Mouse (Mus musculus): ENCODE data around the gene Tfap2a. TPM values are rescaled to one million over a fixed set of nuclear protein-coding genes. Genes with fewer than 3 reads are reported as not detected.

Gene Tfap2a
- polyA plus RNA-seq, 1 experiment, result 0.36 TPM

DNA sequence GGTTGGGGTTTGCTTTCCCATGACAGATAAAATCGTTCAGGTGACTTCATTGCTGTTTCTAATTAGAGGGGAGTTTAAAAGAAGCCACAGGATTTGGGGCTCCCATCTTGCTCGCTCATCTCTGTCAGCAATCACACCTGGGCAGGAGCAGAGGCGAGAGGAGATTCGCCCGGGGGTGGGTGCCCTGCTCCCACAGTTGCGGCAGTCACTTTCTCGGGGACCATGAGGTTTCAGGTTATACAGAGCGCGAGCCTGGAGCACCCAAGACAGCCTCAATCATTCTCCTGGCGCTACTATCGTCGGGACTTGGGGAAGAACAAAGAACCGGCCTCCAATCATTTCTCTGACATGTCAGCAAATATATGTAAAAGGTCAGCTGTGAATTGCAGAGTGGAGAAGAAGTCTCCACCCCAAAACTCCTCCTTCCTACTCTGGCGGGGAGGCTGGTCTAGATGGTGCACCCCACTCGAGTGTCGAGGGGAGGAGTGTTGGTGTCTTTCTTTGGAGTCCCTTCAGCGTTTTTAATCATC lies 1.0 kb upstream of the Tfap2a start:
- Histone ChIP-seq H3K27me3 (ENCODE audit: control insufficient read depth, insufficient read depth, insufficient read length) (peaks cover 83% of the 10 kb centered on the region), H3K36me3 (ENCODE audit: control insufficient read depth, insufficient read depth) (no peaks in the 10 kb centered on the region), H3K79me2 (ENCODE audit: control insufficient read depth, insufficient read depth) (no peaks in the 10 kb centered on the region), H3K4me3 (no peak overlapping the region), H3ac (ENCODE audit: control insufficient read depth, insufficient read length) (no peak overlapping the region), H3K4me2 (ENCODE audit: low read depth) (no peak overlapping the region)
- TF ChIP-seq POLR2A (IDR thresholded peaks at IDR 0.05; ENCODE audit: insufficient read length, low read depth), result no peak
- no peak for TF ChIP-seq MAX (IDR thresholded peaks at IDR 0.05; ENCODE audit: low read depth)
- no peak for TF ChIP-seq TCF12 (IDR thresholded peaks at IDR 0.05; ENCODE audit: insufficient read depth, poor library complexity, severe bottlenecking)

DNA sequence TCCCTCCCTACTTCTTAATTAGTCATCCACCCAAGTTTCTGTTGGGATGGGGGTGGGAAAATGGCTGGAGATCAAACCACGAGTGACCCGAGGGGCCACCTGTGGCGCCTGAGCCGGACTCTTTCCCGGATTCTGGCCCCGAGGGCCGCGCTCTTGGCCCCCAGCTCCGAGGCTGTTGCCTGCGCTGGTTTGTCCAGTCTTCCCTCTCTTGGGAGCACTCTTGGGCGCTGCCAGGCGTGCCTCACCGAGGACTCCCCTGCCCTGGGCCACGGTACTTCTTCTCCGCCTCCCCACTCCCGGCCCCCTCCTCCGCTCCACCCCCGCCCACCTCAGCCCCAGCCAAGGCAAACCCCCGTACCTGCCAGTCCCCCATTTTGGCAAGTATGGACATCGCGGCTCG lies 415 bp downstream of the Tfap2a start:
- Histone ChIP-seq H3ac (ENCODE audit: control insufficient read depth, insufficient read length) (no peak overlapping the region), H3K4me3 (no peak overlapping the region), H3K36me3 (ENCODE audit: control insufficient read depth, insufficient read depth) (no peaks in the 10 kb centered on the region), H3K79me2 (ENCODE audit: control insufficient read depth, insufficient read depth) (no peaks in the 10 kb centered on the region), H3K4me2 (ENCODE audit: low read depth) (no peak overlapping the region), H3K27me3 (ENCODE audit: control insufficient read depth, insufficient read depth, insufficient read length) (peaks cover 84% of the 10 kb centered on the region)
- TF ChIP-seq MYOG (IDR thresholded peaks at IDR 0.05; ENCODE audit: control insufficient read depth in 1 of 3, insufficient read depth in 1 of 3, insufficient read length in 2 of 3, low read depth in 2 of 3) (no peak), POLR2A (IDR thresholded peaks at IDR 0.05; ENCODE audit: insufficient read length, low read depth) (no peak), SRF (IDR thresholded peaks at IDR 0.05; ENCODE audit: control insufficient read depth, insufficient read length, low read depth) (no peak), TCF3 (IDR thresholded peaks at IDR 0.05; ENCODE audit: insufficient read length, low read depth) (no peak), POLR2AphosphoS2 (IDR thresholded peaks at IDR 0.05; ENCODE audit: insufficient read length, low read depth) (no peak), USF1 (IDR thresholded peaks at IDR 0.05; ENCODE audit: low read depth) (no peak), E2F4 (IDR thresholded peaks at IDR 0.05; ENCODE audit: insufficient read depth) (no peak), MAX (IDR thresholded peaks at IDR 0.05; ENCODE audit: low read depth) (no peak), REST (IDR thresholded peaks at IDR 0.05; ENCODE audit: insufficient read depth, insufficient read length) (no peak), CEBPB (IDR thresholded peaks at IDR 0.05; ENCODE audit: insufficient read depth, poor library complexity, severe bottlenecking) (no peak), TCF12 (IDR thresholded peaks at IDR 0.05; ENCODE audit: insufficient read depth, poor library complexity, severe bottlenecking) (no peak), MYOD1 (IDR thresholded peaks at IDR 0.05; ENCODE audit: control insufficient read depth in 1 of 3, insufficient read length in 2 of 3, low read depth in 2 of 3) (no peak)

DNA sequence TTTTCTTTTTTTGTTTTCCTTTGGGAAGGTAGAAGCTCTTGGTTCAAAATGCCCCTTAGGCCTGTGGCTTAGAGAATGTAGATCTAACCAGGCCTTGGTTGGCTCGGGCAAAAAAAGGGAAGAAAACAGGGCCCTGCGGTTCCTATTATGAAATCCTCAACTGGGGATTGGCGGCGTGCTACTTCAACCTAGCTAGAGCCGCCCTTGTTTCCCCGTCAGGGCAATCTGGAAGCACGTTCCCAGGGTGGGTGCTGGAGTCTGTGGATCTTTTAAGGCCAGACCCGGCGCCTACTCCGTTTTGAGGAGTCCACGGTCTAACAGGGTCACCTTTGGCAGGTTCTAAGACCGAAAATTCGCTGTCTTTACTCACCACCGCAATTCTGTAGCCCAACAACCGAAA lies 1.1 kb downstream of the Tfap2a start:
- H3ac ChIP-seq (ENCODE audit: control insufficient read depth, insufficient read length), result no peak overlapping the region
- no peak overlapping the region for H3K4me2 ChIP-seq (ENCODE audit: low read depth)
- H3K4me3 ChIP-seq, result no peak overlapping the region
- TF ChIP-seq SRF (IDR thresholded peaks at IDR 0.05; ENCODE audit: control insufficient read depth, insufficient read length, low read depth) (no peak), MYOG (IDR thresholded peaks at IDR 0.05; ENCODE audit: control insufficient read depth in 1 of 3, insufficient read depth in 1 of 3, insufficient read length in 2 of 3, low read depth in 2 of 3) (no peak), TCF12 (IDR thresholded peaks at IDR 0.05; ENCODE audit: insufficient read depth, poor library complexity, severe bottlenecking) (no peak), TCF3 (IDR thresholded peaks at IDR 0.05; ENCODE audit: insufficient read length, low read depth) (no peak), MYOD1 (IDR thresholded peaks at IDR 0.05; ENCODE audit: control insufficient read depth in 1 of 3, insufficient read length in 2 of 3, low read depth in 2 of 3) (no peak), USF1 (IDR thresholded peaks at IDR 0.05; ENCODE audit: low read depth) (no peak)
- no peaks in the 10 kb centered on the region for H3K36me3 ChIP-seq (ENCODE audit: control insufficient read depth, insufficient read depth)
- no peaks in the 10 kb centered on the region for H3K79me2 ChIP-seq (ENCODE audit: control insufficient read depth, insufficient read depth)
- H3K27me3 ChIP-seq (ENCODE audit: control insufficient read depth, insufficient read depth, insufficient read length), result peaks cover 83% of the 10 kb centered on the region

GRCm38 (mm10) chr13:40736107-40736780 lies 1.9 kb downstream of the Tfap2a start:
- Histone ChIP-seq H3K27me3 (ENCODE audit: control insufficient read depth, insufficient read depth, insufficient read length) (peaks cover 83% of the 10 kb centered on the region), H3ac (ENCODE audit: control insufficient read depth, insufficient read length) (no peak overlapping the region), H3K4me3 (no peak overlapping the region), H3K4me2 (ENCODE audit: low read depth) (no peak overlapping the region), H3K79me2 (ENCODE audit: control insufficient read depth, insufficient read depth) (no peaks in the 10 kb centered on the region), H3K36me3 (ENCODE audit: control insufficient read depth, insufficient read depth) (no peaks in the 10 kb centered on the region)
- TF ChIP-seq MAX (IDR thresholded peaks at IDR 0.05; ENCODE audit: low read depth) (no peak), REST (IDR thresholded peaks at IDR 0.05; ENCODE audit: insufficient read depth, insufficient read length) (no peak), USF1 (IDR thresholded peaks at IDR 0.05; ENCODE audit: low read depth) (no peak), POLR2AphosphoS2 (IDR thresholded peaks at IDR 0.05; ENCODE audit: insufficient read length, low read depth) (no peak), MYOD1 (IDR thresholded peaks at IDR 0.05; ENCODE audit: control insufficient read depth in 1 of 3, insufficient read length in 2 of 3, low read depth in 2 of 3) (no peak), TCF12 (IDR thresholded peaks at IDR 0.05; ENCODE audit: insufficient read depth, poor library complexity, severe bottlenecking) (no peak), MYOG (IDR thresholded peaks at IDR 0.05; ENCODE audit: control insufficient read depth in 1 of 3, insufficient read depth in 1 of 3, insufficient read length in 2 of 3, low read depth in 2 of 3) (no peak), TCF3 (IDR thresholded peaks at IDR 0.05; ENCODE audit: insufficient read length, low read depth) (no peak), CEBPB (IDR thresholded peaks at IDR 0.05; ENCODE audit: insufficient read depth, poor library complexity, severe bottlenecking) (no peak), E2F4 (IDR thresholded peaks at IDR 0.05; ENCODE audit: insufficient read depth) (no peak), POLR2A (IDR thresholded peaks at IDR 0.05; ENCODE audit: insufficient read length, low read depth) (no peak), SRF (IDR thresholded peaks at IDR 0.05; ENCODE audit: control insufficient read depth, insufficient read length, low read depth) (no peak)
